Mouse (Mus musculus): ENCODE results near the gene Itgb7. TPM values are rescaled to one million over a fixed set of nuclear protein-coding genes. Genes with fewer than 3 reads are reported as not detected.
"Not testable (repeated sequence)": the region's sequence is repeated elsewhere in the genome, so short reads cannot be mapped to it uniquely, and the experiment has no call there.

Itgb7 gene
- total RNA-seq, 2 experiments from 2014 or later, result 31.0 to 55.3 TPM

DNA sequence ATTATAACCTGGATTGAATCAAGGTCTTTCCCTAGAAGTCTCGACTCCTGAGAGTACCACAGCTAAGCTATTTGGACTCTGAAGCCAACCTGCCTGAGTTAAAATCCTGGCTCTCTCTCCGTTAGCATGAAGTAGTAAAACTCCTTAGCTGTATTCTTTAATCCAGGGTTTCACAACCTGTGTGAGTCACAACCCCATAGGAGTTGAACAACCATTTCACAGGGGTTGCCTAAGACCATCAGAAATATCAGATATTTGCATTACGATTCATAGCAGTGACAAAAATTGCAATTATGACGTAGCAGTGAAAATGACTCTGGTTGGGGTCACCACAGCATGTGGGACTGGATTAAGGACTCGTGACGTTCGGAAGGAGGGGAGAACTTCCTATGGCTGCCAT lies 1.0 kb upstream of the Itgb7 start:
- ATAC-seq (replicated peaks; ENCODE audit: low FRiP score, poor library complexity, severe bottlenecking), result no peak

DNA sequence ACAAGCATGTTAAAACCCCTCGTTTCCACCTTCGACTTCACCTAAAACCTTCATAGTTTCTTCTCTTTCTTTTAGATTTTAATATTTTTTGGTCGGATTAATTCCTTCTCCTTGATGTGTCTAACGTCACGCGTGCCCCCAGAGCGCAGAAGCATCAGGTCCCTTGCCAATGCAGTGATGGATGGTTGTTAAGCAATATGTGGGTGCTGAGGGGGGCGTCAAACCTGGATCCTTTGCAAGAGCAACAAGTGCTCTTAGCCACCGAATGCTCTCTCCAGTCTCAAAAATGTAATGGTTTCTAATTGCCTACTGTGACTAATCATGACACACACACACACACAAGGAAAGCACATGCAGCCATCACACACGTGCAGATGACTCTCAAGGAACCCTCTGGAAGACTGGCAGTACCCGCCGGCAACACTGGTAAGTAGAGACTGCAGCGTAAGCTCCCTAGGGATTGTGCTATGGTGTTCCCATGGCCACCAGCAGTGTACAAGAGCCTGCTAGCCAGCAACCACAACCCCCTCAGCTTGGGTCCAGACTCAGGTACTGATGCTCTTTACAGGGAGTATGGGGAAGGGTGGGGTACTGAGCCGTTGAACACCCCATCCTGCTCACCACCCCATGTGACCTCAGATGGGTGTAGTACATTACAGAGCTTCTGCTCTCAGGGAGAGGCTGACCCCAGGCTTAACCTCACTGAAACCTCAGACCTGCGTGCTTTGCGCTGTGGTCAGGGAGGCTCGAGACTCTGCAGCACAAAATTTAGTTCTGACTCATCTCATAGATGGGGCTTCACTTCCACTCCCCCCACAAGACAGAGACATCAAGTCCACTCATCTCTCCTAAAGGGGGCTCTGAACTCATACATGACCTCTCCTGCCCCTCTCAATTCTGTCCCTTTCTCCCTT lies 1.1 kb downstream of the Itgb7 start:
- no peak for ATAC-seq (replicated peaks; ENCODE audit: low FRiP score, poor library complexity, severe bottlenecking)

DNA sequence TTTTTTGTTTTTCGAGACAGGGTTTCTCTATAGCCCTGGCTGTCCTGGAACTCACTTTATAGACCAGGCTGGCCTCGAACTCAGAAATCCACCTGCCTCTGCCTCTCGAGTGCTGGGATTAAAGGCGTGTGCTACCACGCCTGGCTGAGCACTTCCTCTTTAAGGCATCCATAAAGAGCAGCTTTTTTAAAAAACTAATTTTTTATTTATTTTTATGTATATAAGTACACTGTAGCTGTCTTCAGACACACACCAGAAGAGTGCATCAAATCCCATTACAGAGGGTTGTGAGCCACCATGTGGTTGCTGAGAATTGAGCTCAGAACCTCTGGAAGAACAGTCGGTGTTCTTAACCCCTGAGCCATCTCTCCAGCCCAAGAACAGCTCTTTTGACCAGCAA lies 6.1 kb downstream of the Itgb7 start:
- ATAC-seq (replicated peaks; ENCODE audit: low FRiP score, poor library complexity, severe bottlenecking), result not testable (repeated sequence)

DNA sequence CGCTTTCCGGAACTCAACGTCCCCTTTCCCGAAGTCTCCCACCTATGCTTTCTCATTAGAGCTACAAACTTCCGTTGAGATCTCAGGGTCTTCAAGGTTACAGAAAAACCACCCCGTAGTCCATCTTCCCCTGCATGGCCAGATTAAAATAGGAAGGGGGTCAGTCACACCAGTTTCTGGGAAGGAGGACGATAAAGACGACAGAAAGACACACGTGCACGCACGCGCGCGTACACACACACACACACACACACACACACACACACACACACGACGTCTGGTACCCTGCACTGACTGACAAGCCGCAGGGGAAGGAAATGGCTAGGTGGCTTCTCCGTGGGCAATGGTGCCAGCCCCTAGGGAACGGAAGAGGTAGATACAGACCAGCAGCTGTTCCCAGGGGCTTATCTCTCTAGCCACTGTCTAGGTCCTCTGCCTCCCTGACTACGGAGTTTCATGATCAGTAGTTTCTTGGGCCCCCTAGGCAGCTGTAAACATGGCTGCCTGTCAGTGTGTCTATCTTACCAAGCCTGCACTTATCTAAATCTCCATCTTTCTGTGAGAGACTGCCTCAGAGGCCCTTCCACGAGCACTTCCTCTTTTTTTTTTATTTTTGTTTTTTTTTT lies 6.6 kb downstream of the Itgb7 start:
- ATAC-seq (replicated peaks; ENCODE audit: low FRiP score, poor library complexity, severe bottlenecking), result peak; percentile 60

DNA sequence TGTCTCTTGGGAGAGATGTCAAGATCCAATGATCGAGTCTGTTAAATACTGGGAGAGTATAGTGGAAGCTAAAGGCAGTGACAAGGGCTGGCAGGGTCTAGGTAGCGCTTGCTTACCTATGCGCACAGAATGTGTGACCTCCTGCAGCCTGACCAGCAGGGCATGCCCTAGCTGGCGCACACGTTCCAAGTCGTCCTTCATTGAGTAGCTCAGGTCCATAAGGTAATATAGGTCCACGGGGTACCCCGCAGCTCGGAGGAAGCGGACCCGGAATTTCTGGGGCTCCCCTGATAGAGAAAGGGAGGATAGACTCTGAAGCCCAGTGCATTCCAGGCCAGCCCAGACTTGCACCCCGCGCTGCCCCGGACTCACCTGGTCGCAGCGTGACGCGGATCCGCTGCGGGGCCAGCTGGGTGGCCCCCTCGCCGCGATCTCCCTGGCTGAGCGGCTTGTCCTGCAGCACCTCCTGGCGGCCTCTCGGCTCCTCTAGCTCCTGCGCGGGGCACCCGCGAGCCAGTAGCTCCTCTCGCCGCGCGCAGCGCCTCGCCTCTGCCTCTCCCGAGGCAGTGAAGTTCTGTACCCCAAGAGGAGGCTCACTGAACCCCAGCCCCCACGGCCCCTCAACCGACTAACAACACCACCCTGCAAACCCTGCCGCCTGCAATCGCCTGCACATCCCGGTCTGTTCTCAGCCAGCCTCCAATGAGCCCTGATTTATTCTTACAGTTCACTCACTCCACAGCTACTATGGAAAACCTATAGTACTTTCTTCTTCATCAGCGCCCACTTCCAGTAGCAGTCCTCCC lies 7.4 kb downstream of the Itgb7 start:
- ATAC-seq (replicated peaks; ENCODE audit: low FRiP score, poor library complexity, severe bottlenecking), result peak; percentile 81

DNA sequence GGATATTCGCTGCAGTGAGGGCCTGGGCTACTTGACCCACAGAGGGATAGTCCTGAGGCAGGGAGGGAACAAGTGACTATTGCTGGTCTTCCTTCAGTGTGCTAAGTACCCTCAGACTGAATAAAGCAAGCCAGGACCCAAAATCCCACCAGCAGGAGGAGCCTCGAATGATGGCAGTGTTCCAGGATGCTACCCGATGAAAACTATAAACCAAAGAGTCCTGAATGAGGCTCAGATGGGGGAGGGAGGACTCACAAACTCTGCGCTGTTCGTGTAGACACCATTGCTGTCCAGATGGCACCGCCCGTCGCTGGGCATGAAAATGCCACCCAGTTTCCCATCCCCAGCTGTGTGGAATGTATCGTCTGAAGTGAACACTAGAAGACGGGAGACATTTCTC lies 9.4 kb downstream of the Itgb7 start:
- ATAC-seq (replicated peaks; ENCODE audit: low FRiP score, poor library complexity, severe bottlenecking), result no peak

DNA sequence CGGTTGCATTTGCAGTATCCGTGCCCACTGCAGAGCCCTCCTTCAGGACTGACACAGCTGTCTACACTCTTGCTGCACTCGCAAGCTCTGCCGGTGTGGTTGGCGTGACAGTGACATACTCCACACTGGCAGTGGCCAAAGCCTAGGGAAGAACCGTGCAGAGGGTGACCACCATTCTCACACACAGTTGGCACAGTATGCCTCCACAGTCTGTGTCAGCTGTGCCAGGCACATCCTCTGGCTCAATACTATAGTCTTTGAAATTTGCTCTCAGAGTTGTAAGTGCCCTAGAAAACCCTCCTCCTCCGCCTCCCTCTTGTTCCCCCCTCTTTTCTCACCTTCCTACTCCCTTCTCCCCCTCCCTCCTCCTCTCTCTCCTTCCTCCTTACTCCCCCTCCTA lies 14.4 kb downstream of the Itgb7 start:
- no peak for ATAC-seq (replicated peaks; ENCODE audit: low FRiP score, poor library complexity, severe bottlenecking)

DNA sequence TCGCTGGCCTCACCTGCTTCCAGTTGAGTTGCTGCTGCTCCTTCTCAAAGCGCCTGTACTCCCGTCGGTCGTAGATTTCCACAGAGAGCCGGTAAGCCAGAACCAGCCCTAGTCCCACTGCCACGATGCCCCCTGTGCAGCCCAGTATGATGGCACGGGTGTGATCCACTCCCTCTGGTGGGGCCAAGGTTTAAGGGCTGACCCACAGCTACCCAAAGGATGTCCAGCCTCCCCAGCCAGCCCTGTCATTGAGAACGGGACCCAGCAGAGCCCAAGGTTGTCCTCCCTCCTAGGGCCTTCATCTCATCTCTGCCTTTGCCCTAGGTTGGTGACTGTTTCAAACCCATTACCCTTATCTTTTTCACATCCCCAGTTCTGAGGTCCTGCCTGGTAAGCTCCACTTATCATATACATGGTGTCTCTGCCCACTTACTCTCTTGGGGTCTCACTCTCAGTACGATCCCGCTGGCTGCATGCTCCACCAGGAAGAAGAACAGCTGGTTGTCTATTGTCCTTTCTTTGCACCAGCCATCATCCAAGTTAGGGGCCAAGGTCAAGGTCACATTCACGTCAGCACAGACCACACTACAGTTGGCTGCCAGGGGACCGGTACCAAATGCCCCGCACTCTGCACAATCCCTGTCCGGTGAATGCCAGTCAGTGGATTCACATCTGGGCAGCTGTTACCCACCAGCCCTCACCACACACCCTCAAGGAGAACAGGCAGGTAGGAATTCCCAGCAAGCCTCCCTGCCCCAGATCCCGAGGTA lies 15.1 kb downstream of the Itgb7 start:
- 0 out of 2 replicates have a peak, but pooled peaks have one; percentile 26 for ATAC-seq (replicated peaks; ENCODE audit: low FRiP score, poor library complexity, severe bottlenecking)

DNA sequence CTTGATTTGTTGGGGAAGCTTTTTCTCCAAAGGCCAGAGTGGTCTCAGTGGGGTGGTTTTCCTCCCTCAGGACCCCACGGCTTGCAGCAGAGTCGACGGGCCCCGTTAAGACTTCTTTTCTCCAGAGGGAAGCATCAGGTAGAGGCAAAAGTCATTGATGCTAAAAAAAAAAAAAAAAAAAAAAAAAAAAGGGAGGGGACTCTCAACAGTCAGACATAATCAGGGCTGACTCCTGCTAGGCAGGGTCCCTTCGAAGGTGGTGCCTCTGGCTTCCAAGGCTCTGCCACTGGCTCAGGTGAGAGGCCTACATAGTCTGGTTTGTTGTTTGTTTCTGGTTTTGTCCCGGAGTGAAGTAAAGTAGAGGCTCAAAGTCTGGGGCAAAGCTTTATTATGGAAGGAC lies 16.1 kb downstream of the Itgb7 start:
- no peak for ATAC-seq (replicated peaks; ENCODE audit: low FRiP score, poor library complexity, severe bottlenecking)

DNA sequence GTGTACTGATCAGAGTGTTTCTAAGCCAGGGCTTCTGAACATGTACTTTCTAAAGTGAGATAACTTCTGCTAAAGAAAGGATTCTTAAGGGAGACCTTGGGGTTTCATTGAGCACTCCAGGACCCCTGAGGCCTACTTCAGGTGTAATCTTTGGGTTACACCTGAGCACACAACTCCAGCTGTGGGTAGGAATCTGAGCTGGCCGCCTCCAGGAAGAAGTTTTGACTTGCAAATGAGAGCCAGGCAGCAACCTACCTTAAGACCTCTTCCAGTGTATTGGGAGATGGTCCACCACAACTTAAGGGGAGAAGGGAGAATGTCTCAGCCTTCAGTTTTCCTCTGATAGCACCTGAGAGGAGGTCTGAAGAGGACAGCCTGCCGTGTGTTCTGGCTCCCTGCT lies 17.6 kb downstream of the Itgb7 start:
- ATAC-seq (replicated peaks; ENCODE audit: low FRiP score, poor library complexity, severe bottlenecking), result no peak

DNA sequence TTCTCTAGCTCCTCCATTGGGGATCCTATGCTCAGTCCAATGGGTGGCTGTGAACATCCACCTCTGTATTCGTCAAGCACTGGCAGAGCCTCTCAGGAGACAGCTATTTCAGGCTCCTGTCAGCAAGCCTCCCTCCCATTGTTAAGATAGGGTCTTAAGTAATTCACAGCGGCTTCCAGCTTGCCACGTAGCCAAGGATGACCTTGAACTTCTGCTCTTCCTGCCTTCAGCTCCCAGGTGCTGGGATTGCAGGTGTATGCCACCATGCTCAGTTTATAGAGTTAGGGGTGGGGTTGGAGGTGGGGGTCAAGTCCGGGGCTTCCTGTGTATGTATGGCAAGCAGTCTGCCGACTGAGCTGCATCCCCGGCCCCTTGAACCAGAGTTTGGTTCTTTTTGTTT lies 19.8 kb downstream of the Itgb7 start:
- ATAC-seq (replicated peaks; ENCODE audit: low FRiP score, poor library complexity, severe bottlenecking), result no peak

DNA sequence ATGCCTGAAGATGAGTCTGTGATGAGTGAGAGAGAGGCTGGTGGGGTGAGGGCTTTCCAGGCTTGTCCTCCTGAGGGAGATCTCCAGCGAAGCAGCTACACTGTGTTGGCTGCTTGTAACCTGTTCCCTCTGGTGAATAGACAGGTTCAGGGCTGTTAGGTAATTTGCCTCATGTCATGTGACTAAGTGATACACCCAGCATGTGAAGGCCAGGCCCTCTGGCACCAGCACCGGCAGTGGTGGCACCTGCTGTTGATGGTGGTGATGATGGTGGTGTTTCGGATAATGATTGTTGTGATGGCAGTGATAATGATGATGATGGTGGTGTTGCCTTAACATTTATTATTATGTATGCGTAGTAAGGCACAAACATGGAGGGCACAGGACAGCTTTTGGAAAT lies 20.9 kb downstream of the Itgb7 start:
- no peak for ATAC-seq (replicated peaks; ENCODE audit: low FRiP score, poor library complexity, severe bottlenecking)

DNA sequence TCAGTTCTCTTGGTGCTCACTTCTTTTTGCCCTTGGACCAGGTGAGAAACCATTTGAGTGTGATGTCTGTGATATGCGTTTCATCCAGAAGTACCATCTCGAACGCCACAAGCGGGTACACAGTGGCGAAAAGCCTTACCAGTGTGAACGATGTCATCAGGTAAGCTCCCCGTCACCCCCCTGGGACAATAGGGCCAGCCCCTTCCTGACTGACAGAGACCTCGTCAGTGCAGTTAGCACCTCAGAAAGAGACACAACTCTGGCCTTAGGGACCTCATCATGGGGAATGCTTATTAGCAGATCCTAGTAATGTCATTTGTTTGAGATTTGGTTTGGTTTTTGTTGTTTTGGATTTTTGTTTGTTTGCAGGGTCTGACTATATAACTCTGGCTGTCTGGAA lies 22.6 kb downstream of the Itgb7 start:
- ATAC-seq (replicated peaks; ENCODE audit: low FRiP score, poor library complexity, severe bottlenecking), result no peak

DNA sequence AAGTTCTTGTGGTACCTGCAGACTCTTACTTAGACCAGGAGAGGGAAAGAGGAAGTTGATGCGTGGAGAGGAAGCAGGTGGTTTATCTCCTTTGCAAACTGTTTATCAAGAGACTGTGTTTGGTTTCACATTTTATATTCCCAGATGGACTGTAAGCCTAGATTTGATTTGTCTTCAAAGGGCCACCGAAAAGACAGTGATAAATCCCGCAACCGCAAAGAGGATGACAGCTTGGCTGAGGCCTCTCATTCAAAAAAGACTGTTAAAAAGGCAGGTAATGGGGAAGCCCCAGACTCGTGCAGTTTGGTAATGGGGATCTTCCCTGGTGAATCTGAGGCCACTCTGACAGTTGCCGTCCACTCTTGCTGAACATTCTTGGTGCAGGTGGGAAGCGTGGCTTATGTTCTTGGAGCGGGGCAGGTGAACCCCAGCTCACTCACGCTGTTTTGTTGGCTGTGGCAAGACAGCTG lies 23.6 kb downstream of the Itgb7 start:
- no peak for ATAC-seq (replicated peaks; ENCODE audit: low FRiP score, poor library complexity, severe bottlenecking)

DNA sequence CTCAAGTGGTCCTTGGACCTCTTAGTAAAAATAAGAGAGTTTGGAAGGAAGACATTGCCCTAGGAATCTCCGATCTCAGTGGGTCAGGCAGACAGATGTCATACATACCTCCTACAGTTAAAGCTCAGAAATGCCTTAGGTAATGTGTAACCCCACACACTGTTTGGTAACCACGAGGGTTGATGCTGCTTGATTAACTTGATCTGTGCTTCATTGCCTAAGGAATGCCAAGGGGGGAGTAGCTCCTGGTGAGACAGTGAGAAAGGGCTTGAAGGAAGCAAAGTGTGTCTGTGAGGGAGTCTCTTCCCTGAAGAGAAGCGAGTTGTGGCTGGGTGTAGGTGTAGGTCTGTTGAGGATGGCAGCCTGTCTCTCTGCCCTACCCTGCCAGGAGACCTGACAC lies 24.4 kb downstream of the Itgb7 start:
- ATAC-seq (replicated peaks; ENCODE audit: low FRiP score, poor library complexity, severe bottlenecking), result no peak

DNA sequence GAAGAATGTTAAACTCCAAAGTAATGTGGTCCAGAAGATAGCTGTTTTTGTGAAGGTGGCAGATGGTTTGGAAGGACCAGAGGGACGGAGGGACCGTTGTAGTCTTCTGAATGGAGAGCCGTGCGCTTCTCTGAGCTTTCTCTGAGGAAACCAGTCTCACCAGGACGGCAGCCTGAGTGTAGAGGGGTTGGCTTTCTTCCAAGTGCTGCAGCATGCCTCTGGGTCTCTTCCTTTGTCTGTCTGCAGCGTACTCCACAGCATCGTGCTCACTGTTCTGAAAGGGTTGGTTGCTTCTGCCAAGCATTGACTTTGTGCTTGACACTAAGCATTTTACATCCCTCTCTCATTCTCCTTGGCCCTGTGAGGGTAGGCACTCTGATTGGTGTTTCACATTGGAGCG lies 26.0 kb downstream of the Itgb7 start:
- no peak for ATAC-seq (replicated peaks; ENCODE audit: low FRiP score, poor library complexity, severe bottlenecking)

DNA sequence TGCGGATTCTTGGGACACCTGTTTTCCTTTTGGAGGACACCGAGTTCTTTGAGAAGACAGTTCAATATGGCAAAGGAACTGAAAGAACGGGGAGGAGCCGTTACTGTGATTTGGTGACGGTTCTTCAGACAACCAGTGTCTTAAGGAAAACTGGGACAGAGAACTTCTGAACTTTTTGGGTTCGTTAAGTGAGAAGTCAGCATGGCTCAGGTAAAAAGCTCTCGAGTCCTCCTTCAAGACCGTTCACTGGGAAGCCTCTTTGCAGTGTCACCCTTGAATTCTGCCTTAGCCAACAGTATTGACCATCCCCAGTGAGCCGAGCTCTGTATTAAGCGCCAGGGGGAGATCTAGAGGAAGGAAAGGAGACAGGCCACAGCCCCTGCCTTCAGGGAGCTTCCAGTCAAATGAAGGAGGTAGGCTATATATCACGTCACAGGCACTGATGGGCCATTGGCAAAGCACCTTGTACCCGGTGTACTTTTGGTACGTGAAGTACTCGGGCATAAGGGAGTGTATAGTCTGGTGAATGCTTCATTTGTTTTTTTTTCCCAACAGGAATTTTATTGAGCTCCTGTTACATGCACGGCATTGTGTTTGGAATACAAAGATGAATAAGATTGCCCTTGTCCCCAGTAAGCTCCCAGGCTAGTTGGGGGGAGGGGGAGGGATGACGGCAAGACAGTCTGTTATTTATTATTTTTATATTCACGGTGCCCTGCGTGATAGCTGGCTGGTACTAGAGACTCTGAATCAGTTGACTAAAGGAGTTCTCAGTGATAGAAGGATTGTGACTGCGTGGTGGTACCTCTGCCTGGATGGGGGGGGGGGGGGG lies 26.9 kb downstream of the Itgb7 start, which contains the start of gene Csad:
Gene Csad (minus strand): TSS at position 51 of the 832 bp plus-strand sequence.
- no peak for ATAC-seq (replicated peaks; ENCODE audit: low FRiP score, poor library complexity, severe bottlenecking)

DNA sequence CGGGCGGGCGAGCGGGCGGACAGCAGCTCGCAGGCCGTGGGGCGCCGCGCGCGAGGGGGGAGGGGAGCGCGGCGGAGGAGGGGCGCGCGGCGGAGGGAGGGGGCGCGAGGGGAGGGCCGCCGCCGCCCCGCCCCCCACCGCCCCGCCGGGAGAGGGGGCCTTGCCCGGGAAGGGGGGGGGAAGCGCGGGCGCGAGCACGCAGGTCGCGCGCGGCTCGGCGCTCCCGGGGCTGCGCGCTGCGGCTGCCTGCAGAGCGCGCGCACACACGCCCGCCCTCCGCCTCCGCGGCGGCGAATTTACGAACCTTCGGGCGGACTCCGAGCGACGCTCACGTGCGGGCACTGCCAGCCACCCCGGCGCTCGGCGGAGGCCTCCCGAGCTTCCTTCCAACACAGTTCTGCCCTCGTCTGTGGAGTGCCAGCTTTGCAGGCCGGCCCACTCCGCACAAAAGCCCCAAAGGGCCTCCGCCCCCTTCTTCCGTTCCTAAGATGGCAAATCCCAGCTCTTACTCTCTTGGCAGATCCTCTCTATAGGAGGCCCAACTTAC lies 27.8 kb downstream of the Itgb7 start:
- ATAC-seq (replicated peaks; ENCODE audit: low FRiP score, poor library complexity, severe bottlenecking), result peak; percentile 56

Data from erythroblast, adult 5-6 weeks (primary cell).